Comparison of ENCODE assay signal across 24 mouse cellular contexts in genomic region chr13:113750766-113751165, GRCm38 (mm10). TPM values are rescaled to one million over a fixed set of nuclear protein-coding genes. Genes with fewer than 3 reads are reported as not detected.
DNase-seq lines count a peak whose midpoint lies in the region; ATAC-seq lines count a peak whose summit lies in the region.
"Had no signal": no experiment of that assay in that cellular context is flagged by ENCODE, and none has a peak within 500 bp of the region (broad histone marks: within the 10 kb centered on the region; RNA-seq: fewer than 3 reads in every experiment).

No protein-coding gene starts in this region.

- no peaks in the 10 kb centered on the region for H3K9me3 ChIP-seq in kidney, embryonic 15.5 days (replicated peaks)
- H3K9me3 ChIP-seq: embryonic facial prominence, embryonic 10.5 days; embryonic facial prominence, embryonic 12.5 days; forebrain, embryonic 13.5 days; forebrain, embryonic 15.5 days had no signal

- H3K4me1 ChIP-seq in kidney, embryonic 15.5 days, result peaks cover 7% of the 10 kb centered on the region
- H3K4me1 ChIP-seq: embryonic facial prominence, embryonic 12.5 days; forebrain, embryonic 15.5 days had no signal

- WGBS in kidney, embryonic 15.5 days, result 60% methylated on average over 5 of the region's 5 CpGs

- no peak for ATAC-seq in kidney, embryonic 15.5 days (replicated peaks; ENCODE audit: low FRiP score)
- ATAC-seq: activated CD4-positive, CD25-positive, alpha-beta regulatory T cell, adult 4 months; CD4-positive, CD25-positive, alpha-beta regulatory T cell, adult 4 months; forebrain, embryonic 13.5 days; forebrain, embryonic 15.5 days; Patski had no signal

- H3K27me3 ChIP-seq in kidney, embryonic 15.5 days, result no peaks in the 10 kb centered on the region
- H3K27me3 ChIP-seq: CH12.LX; embryonic facial prominence, embryonic 12.5 days; forebrain, embryonic 13.5 days; forebrain, embryonic 15.5 days; Patski had no signal

- H3K36me3 ChIP-seq in kidney, embryonic 15.5 days, result no peaks in the 10 kb centered on the region
- H3K36me3 ChIP-seq: embryonic facial prominence, embryonic 10.5 days; embryonic facial prominence, embryonic 12.5 days; forebrain, embryonic 15.5 days; G1E had no signal

- no peak overlapping the region for H3K9ac ChIP-seq in kidney, embryonic 15.5 days
- H3K9ac ChIP-seq: embryonic facial prominence, embryonic 12.5 days; forebrain, embryonic 13.5 days; forebrain, embryonic 15.5 days had no signal

- no peak overlapping the region for H3K4me3 ChIP-seq in kidney, embryonic 15.5 days (replicated peaks)
- H3K4me3 ChIP-seq: embryonic facial prominence, embryonic 10.5 days; embryonic facial prominence, embryonic 12.5 days; forebrain, embryonic 13.5 days; forebrain, embryonic 15.5 days had no signal

- no peak overlapping the region for H3K4me2 ChIP-seq in kidney, embryonic 15.5 days
- H3K4me2 ChIP-seq: embryonic facial prominence, embryonic 12.5 days; forebrain, embryonic 13.5 days; forebrain, embryonic 15.5 days had no signal

- DNase-seq in kidney, adult 11 months, result peak; percentile 28
- no peak for DNase-seq in kidney, postnatal 10 days
- DNase-seq in kidney, adult 8-10 months, result peak; percentile 25 to 44
- DNase-seq in kidney, postnatal 36 days, result peak; percentile 43 to 53
- DNase-seq in kidney, postnatal 14 days, result no peak
- DNase-seq: adrenal gland, adult 8-10 months; adrenal gland, postnatal 14 days; adrenal gland, postnatal 36 days; B cell, adult 2 months; cerebellum, adult 11-12 months; cerebellum, adult 2 months; cerebellum, adult 9-10 months; cerebellum, postnatal 10 days; cerebellum, postnatal 25 days had no signal

- no peak overlapping the region for H3K27ac ChIP-seq in kidney, embryonic 15.5 days
- H3K27ac ChIP-seq: embryonic facial prominence, embryonic 10.5 days; embryonic facial prominence, embryonic 12.5 days; forebrain, embryonic 13.5 days; forebrain, embryonic 15.5 days had no signal

RNA-seq across cellular contexts. Expression of gene Arl15, which starts 43.5 kb away (rescaled TPM):
- 13.8 and 14.1 TPM in 2 replicates for polyA plus RNA-seq in kidney, embryonic 15.5 days (2015; fragmentation: Nextera tagmentation; extraction: Ambion mirVana)

Comparison
In these comparisons a context has a peak if more than half of its experiments do, and no peak if none do; other contexts are left out.
1. DNase-seq: peak in kidney, adult 11 months (single experiment), kidney, adult 8-10 months (2 of 2) and kidney, postnatal 36 days (2 of 2); none in kidney, postnatal 10 days (single experiment) and kidney, postnatal 14 days (single experiment).